Mouse (Mus musculus) adrenal gland, postnatal 10 days (tissue): ENCODE measurements around the gene Gm48551. TPM values are rescaled to one million over a fixed set of nuclear protein-coding genes. Genes with fewer than 3 reads are reported as not detected.

Source experiments
- DNase-seq: peaks from one replicate; pipeline ENCODE4 v3.0.0; 2021; ENCODE audit warnings: mixed read lengths
- total RNA-seq, 2 experiments: library from RNA; stranded (reverse); gene quantifications; 2 replicates each; pipeline ENCODE4 v1.2.3; 2021

The Gm48551 gene
- total RNA-seq, 2 experiments from 2014 or later, result 1.1 to 1.6 TPM

- DNase-seq, result no peak
Measured at GRCm38 (mm10) chr10:81384605-81384982, 328 bp downstream of the Gm48551 start.

- peak; percentile 52 for DNase-seq
Measured at GRCm38 (mm10) chr10:81385603-81386306, 1.5 kb downstream of the Gm48551 start.

GRCm38 (mm10) chr10:81387716-81388115, 3.5 kb downstream of the Gm48551 start:
- peak; percentile 16 for DNase-seq

GRCm38 (mm10) chr10:81388505-81389055, 4.3 kb downstream of the Gm48551 start, which contains the start of gene Gm48552:
TSS of gene Gm48552 (plus strand) at chr10:81389005.
- DNase-seq, result no peak

- peak; percentile 81 for DNase-seq
Measured at GRCm38 (mm10) chr10:81389373-81389772, 5.1 kb downstream of the Gm48551 start.

GRCm38 (mm10) chr10:81389801-81390677, 5.8 kb downstream of the Gm48551 start:
- peak; percentile 84 for DNase-seq

GRCm38 (mm10) chr10:81390678-81390965, 6.4 kb downstream of the Gm48551 start:
- peak; percentile 41 for DNase-seq

- DNase-seq, result no peak
Measured at GRCm38 (mm10) chr10:81392270-81392669, 8.0 kb downstream of the Gm48551 start.

GRCm38 (mm10) chr10:81392781-81393185, 8.5 kb downstream of the Gm48551 start, which contains the start of gene Smim24:
TSS of gene Smim24 (plus strand) at chr10:81393051.
- no peak for DNase-seq

- peak; percentile 47 for DNase-seq
Measured at GRCm38 (mm10) chr10:81393456-81394063, 9.3 kb downstream of the Gm48551 start.

GRCm38 (mm10) chr10:81395127-81395526, 10.9 kb downstream of the Gm48551 start:
- peak; percentile 76 for DNase-seq

GRCm38 (mm10) chr10:81395865-81396264, 11.6 kb downstream of the Gm48551 start:
- no peak for DNase-seq

- DNase-seq, result no peak
Measured at GRCm38 (mm10) chr10:81396749-81397148, 12.5 kb downstream of the Gm48551 start.

GRCm38 (mm10) chr10:81399296-81399695, 15.0 kb downstream of the Gm48551 start:
- DNase-seq, result no peak

GRCm38 (mm10) chr10:81399798-81400308, 15.6 kb downstream of the Gm48551 start:
- no peak for DNase-seq

GRCm38 (mm10) chr10:81400371-81401204, 16.3 kb downstream of the Gm48551 start:
- no peak for DNase-seq

- no peak for DNase-seq
Measured at GRCm38 (mm10) chr10:81401205-81401520, 16.9 kb downstream of the Gm48551 start.

GRCm38 (mm10) chr10:81401521-81402226, 17.4 kb downstream of the Gm48551 start:
- peak; percentile 69 for DNase-seq

GRCm38 (mm10) chr10:81402227-81402765, 18.0 kb downstream of the Gm48551 start:
- DNase-seq, result no peak

- DNase-seq, result no peak
Measured at GRCm38 (mm10) chr10:81403511-81403910, 19.2 kb downstream of the Gm48551 start.

- DNase-seq, result no peak
Measured at GRCm38 (mm10) chr10:81404082-81404481, 19.8 kb downstream of the Gm48551 start.
